Mouse (Mus musculus) forebrain, postnatal 0 days (tissue): ENCODE measurements around the gene Sf3a1. TPM values are rescaled to one million over a fixed set of nuclear protein-coding genes. Genes with fewer than 3 reads are reported as not detected.

Experiments used
- ATAC-seq: fragments of 200-750 bp; cut with Nextera tagmentation; 2 replicates; pipeline ENCODE4 v1.8.0; 2017; ENCODE audit warnings: mild to moderate bottlenecking, moderate library complexity
- DNase-seq: peaks from one replicate; pipeline ENCODE4 v3.0.0-alpha.2; 2015
- H3K27ac ChIP-seq: fragments of 300-500 bp; sonication (generic); 2 replicates; pipeline ENCODE4 v1.5.1; 2014; ENCODE audit warnings: low read depth, mild to moderate bottlenecking, antibody characterized with exemption, low read length, moderate library complexity, mixed read lengths
- H3K27me3 ChIP-seq: fragments of 300-500 bp; sonication (generic); 2 replicates; pipeline ENCODE4 v1.6.1; 2014; ENCODE audit warnings: mild to moderate bottlenecking, low read length, mixed read lengths; ENCODE audit not compliant: insufficient read depth
- H3K36me3 ChIP-seq: fragments of 300-500 bp; sonication (generic); 2 replicates; pipeline ENCODE4 v1.6.1; 2014; ENCODE audit warnings: mild to moderate bottlenecking, moderate library complexity; ENCODE audit not compliant: insufficient read depth
- H3K4me1 ChIP-seq: fragments of 300-500 bp; sonication (generic); 2 replicates; pipeline ENCODE4 v1.6.1; 2014; ENCODE audit warnings: antibody characterized with exemption; ENCODE audit not compliant: insufficient read depth
- H3K4me2 ChIP-seq: fragments of 300-500 bp; sonication (generic); 2 replicates; pipeline ENCODE4 v1.6.1; 2014; ENCODE audit warnings: low read depth, mild to moderate bottlenecking, moderate library complexity
- H3K4me3 ChIP-seq: fragments of 300-500 bp; sonication (generic); 2 replicates; pipeline ENCODE4 v1.5.1; 2014; ENCODE audit warnings: low read depth, low read length, mixed read lengths
- H3K9ac ChIP-seq: fragments of 300-500 bp; sonication (generic); 2 replicates; pipeline ENCODE4 v1.6.1; 2014; ENCODE audit warnings: mild to moderate bottlenecking
- H3K9me3 ChIP-seq: fragments of 300-500 bp; sonication (generic); 2 replicates; pipeline ENCODE4 v1.6.1; 2016; ENCODE audit warnings: low read length
- CTCF ChIP-seq: sonication (generic); IDR thresholded peaks from 2 replicates; pipeline ENCODE4 v1.5.1; 2016; ENCODE audit warnings: antibody characterized with exemption, control low read depth, low read depth
- WGBS: fragments of 180-500 bp; shearing (Covaris S2); extraction: QIAGEN DNeasy Blood & Tissue Kit; methylation state at CpG from one replicate; pipeline ENCODE4 v1.1.7; 2014; 5-methylcytosine and 5-hydroxymethylcytosine counted together
- polyA plus RNA-seq: library from polyadenylated mRNA; unstranded; fragments of >200 nt; fragmentation: Nextera tagmentation; extraction: Ambion mirVana; gene quantifications from 2 replicates; pipeline ENCODE4 v1.2.1, GENCODE M21; 2015
- total RNA-seq: library from RNA; depleted of rRNA; stranded (reverse); fragments of >200 nt; gene quantifications from 2 replicates; pipeline ENCODE4 v1.2.3, GENCODE M21; 2014

Gene Sf3a1
- total and polyA plus RNA-seq, 2 experiments from 2014 or later, result 34.6 to 54.4 TPM

GRCm38 (mm10) chr11:4160758-4161480 is 769 bp downstream of the Sf3a1 start:
- H3K4me3 ChIP-seq, result peak overlapping the region; percentile 84
- WGBS, result 8% methylated on average over 15 of the region's 15 CpGs
- H3K9me3 ChIP-seq, result no peaks in the 10 kb centered on the region
- H3K9ac ChIP-seq, result peak overlapping the region; percentile 91
- no peak for DNase-seq
- H3K4me2 ChIP-seq, result peak overlapping the region; percentile 84
- no peak for TF ChIP-seq CTCF
- no peaks in the 10 kb centered on the region for H3K27me3 ChIP-seq
- ATAC-seq, result no peak
- peaks cover 44% of the 10 kb centered on the region for H3K36me3 ChIP-seq
- peak overlapping the region; percentile 97 for H3K27ac ChIP-seq
- peaks cover 23% of the 10 kb centered on the region for H3K4me1 ChIP-seq

- peaks cover 17% of the 10 kb centered on the region for H3K4me1 ChIP-seq
- H3K27ac ChIP-seq, result no peak overlapping the region
- H3K9ac ChIP-seq, result 0 out of 2 replicates have a peak overlapping the region, but pooled peaks have one; percentile 3
- 98% methylated on average over 2 of the region's 2 CpGs for WGBS
- no peaks in the 10 kb centered on the region for H3K27me3 ChIP-seq
- H3K4me3 ChIP-seq, result no peak overlapping the region
- H3K4me2 ChIP-seq, result no peak overlapping the region
- DNase-seq, result no peak
- peaks cover 78% of the 10 kb centered on the region for H3K36me3 ChIP-seq
- no peak for ATAC-seq
- no peaks in the 10 kb centered on the region for H3K9me3 ChIP-seq
- no peak for TF ChIP-seq CTCF
These were observed 4.6 kb downstream of the Sf3a1 start for GRCm38 (mm10) chr11:4164701-4165100.

- Histone ChIP-seq H3K36me3 (peaks cover 92% of the 10 kb centered on the region), H3K27ac (no peak overlapping the region), H3K9me3 (no peaks in the 10 kb centered on the region), H3K27me3 (no peaks in the 10 kb centered on the region), H3K4me3 (no peak overlapping the region), H3K9ac (no peak overlapping the region), H3K4me1 (peaks cover 8% of the 10 kb centered on the region; the same call in 1 of the 2 replicates), H3K4me2 (no peak overlapping the region)
- WGBS, result 89% methylated on average over 7 of the region's 7 CpGs
- DNase-seq (no peak), ATAC-seq (no peak)
- no peak for TF ChIP-seq CTCF
These were observed 6.4 kb downstream of the Sf3a1 start for GRCm38 (mm10) chr11:4166467-4167090.

GRCm38 (mm10) chr11:4174586-4174985 is 14.4 kb downstream of the Sf3a1 start:
- H3K4me2 ChIP-seq, result no peak overlapping the region
- no peak overlapping the region for H3K27ac ChIP-seq
- no peak overlapping the region for H3K9ac ChIP-seq
- 79% methylated on average over 5 of the region's 5 CpGs for WGBS
- no peaks in the 10 kb centered on the region for H3K27me3 ChIP-seq
- no peak overlapping the region for H3K4me3 ChIP-seq
- no peak for TF ChIP-seq CTCF
- no peaks in the 10 kb centered on the region for H3K9me3 ChIP-seq
- H3K36me3 ChIP-seq, result peaks cover 97% of the 10 kb centered on the region
- peak; percentile 85 for ATAC-seq
- H3K4me1 ChIP-seq, result no peaks in the 10 kb centered on the region
- DNase-seq, result peak; percentile 46

GRCm38 (mm10) chr11:4177716-4178115 is 17.6 kb downstream of the Sf3a1 start:
- Histone ChIP-seq H3K9ac (no peak overlapping the region), H3K9me3 (no peaks in the 10 kb centered on the region), H3K27ac (no peak overlapping the region), H3K4me2 (no peak overlapping the region), H3K4me3 (no peak overlapping the region), H3K27me3 (no peaks in the 10 kb centered on the region), H3K4me1 (no peaks in the 10 kb centered on the region), H3K36me3 (peaks cover 97% of the 10 kb centered on the region)
- TF ChIP-seq CTCF, result no peak
- WGBS, result 67% methylated on average over 4 of the region's 4 CpGs
- no peak for ATAC-seq
- no peak for DNase-seq

- peaks cover 62% of the 10 kb centered on the region for H3K36me3 ChIP-seq
- H3K9me3 ChIP-seq, result no peaks in the 10 kb centered on the region
- TF ChIP-seq CTCF, result no peak
- no peak overlapping the region for H3K27ac ChIP-seq
- H3K4me2 ChIP-seq, result no peak overlapping the region
- DNase-seq (no peak), ATAC-seq (no peak)
- H3K27me3 ChIP-seq, result no peaks in the 10 kb centered on the region
- H3K4me1 ChIP-seq, result no peaks in the 10 kb centered on the region
- no peak overlapping the region for H3K9ac ChIP-seq
- no peak overlapping the region for H3K4me3 ChIP-seq
- 3% methylated on average over 1 of the region's 1 CpGs for WGBS
These were observed 21.9 kb downstream of the Sf3a1 start for GRCm38 (mm10) chr11:4182061-4182460.

GRCm38 (mm10) chr11:4183511-4183910 is 23.4 kb downstream of the Sf3a1 start:
- H3K27ac ChIP-seq, result 0 out of 2 replicates have a peak overlapping the region, but pooled peaks have one; percentile 9
- no peak overlapping the region for H3K9ac ChIP-seq
- DNase-seq (peak; percentile 36), ATAC-seq (no peak)
- no peaks in the 10 kb centered on the region for H3K27me3 ChIP-seq
- no peak for TF ChIP-seq CTCF
- no peaks in the 10 kb centered on the region for H3K9me3 ChIP-seq
- H3K36me3 ChIP-seq, result peaks cover 49% of the 10 kb centered on the region
- H3K4me1 ChIP-seq, result peaks cover 7% of the 10 kb centered on the region; the same call in 1 of the 2 replicates
- H3K4me2 ChIP-seq, result no peak overlapping the region
- no peak overlapping the region for H3K4me3 ChIP-seq
